Mouse (Mus musculus) lung, adult 2 months (tissue): ENCODE measurements around the gene Zfp710.

Experiments
- CTCF ChIP-seq: fragments of 200-500 bp; IDR thresholded peaks from 2 replicates; pipeline ENCODE4 v1.5.1; 2011; ENCODE audit warnings: mild to moderate bottlenecking, low read length, control low read depth; ENCODE audit not compliant: insufficient read depth
- POLR2A ChIP-seq: fragments of 200-500 bp; IDR thresholded peaks from 2 replicates; pipeline ENCODE4 v1.6.1; 2011; ENCODE audit warnings: low read depth, mild to moderate bottlenecking, control low read depth, low read length, borderline replicate concordance; ENCODE audit errors: extremely low read depth

GRCm38 (mm10) chr7:80057781-80058180 is 33.2 kb downstream of the Zfp710 start:
- TF ChIP-seq CTCF: no peak
- no peak for TF ChIP-seq POLR2A
